Mouse (Mus musculus) small intestine, adult 2 months (tissue): ENCODE results near the gene Prkcb.

Experiments
- CTCF ChIP-seq: fragments of 200-500 bp; IDR thresholded peaks from 2 replicates; pipeline ENCODE4 v1.5.1; 2012; ENCODE audit warnings: low read depth, mild to moderate bottlenecking, control low read depth, inconsistent platforms, low read length, moderate library complexity, mixed read lengths; ENCODE audit not compliant: insufficient replicate concordance, insufficient read length; ENCODE audit errors: extremely low read depth
- POLR2A ChIP-seq: fragments of 200-500 bp; IDR thresholded peaks from 2 replicates; pipeline ENCODE4 v1.6.1; 2012; ENCODE audit warnings: low read depth, mild to moderate bottlenecking, control low read depth, inconsistent platforms, low read length, moderate library complexity

- no peak for TF ChIP-seq POLR2A
- TF ChIP-seq CTCF = no peak
Measured at GRCm38 (mm10) chr7:122497516-122497915, 209.0 kb downstream of the Prkcb start.
